20 mouse cellular contexts compared by ENCODE assay signal in genomic region chr1:105332087-105332731, GRCm38 (mm10). TPM values are rescaled to one million over a fixed set of nuclear protein-coding genes. Genes with fewer than 3 reads are reported as not detected.
DNase-seq lines count a peak whose midpoint lies in the region; ATAC-seq and TF ChIP-seq lines count a peak whose summit lies in the region.
"Had no signal": no experiment of that assay in that cellular context is flagged by ENCODE, and none has a peak within 500 bp of the region (broad histone marks: within the 10 kb centered on the region; RNA-seq: fewer than 3 reads in every experiment).

No protein-coding gene starts in this region.

- no peak overlapping the region for H3K9ac ChIP-seq in liver, adult 2 months (ENCODE audit: low read depth, low read length)
- no peak overlapping the region for H3K9ac ChIP-seq in midbrain, embryonic 15.5 days
- H3K9ac ChIP-seq: forebrain, embryonic 12.5 days; heart, embryonic 15.5 days; liver, embryonic 14.5 days; neural tube, embryonic 13.5 days had no signal

- no peak for TF ChIP-seq CTCF in liver, adult 2 months (IDR thresholded peaks at IDR 0.05; ENCODE audit: low read depth, low read length)

- H3K27ac ChIP-seq in liver, adult 2 months (replicated peaks; ENCODE audit: insufficient read depth, low read depth, low read length): no peak overlapping the region
- H3K27ac ChIP-seq in midbrain, embryonic 15.5 days: peak overlapping the region; percentile 49
- H3K27ac ChIP-seq: forebrain, embryonic 12.5 days; heart, embryonic 15.5 days; left cerebral cortex, adult 2 months; liver, embryonic 14.5 days; neural tube, embryonic 13.5 days had no signal

- 49% methylated on average over 8 of the region's 8 CpGs for WGBS in liver, adult 2 months
- WGBS in midbrain, embryonic 15.5 days: 68% methylated on average over 8 of the region's 8 CpGs

- no peak for TF ChIP-seq POLR2A in liver, adult 2 months (IDR thresholded peaks at IDR 0.05; ENCODE audit: extremely low read depth, insufficient read depth, low read length)

- H3K27me3 ChIP-seq in liver, adult 2 months (ENCODE audit: control insufficient read depth, insufficient read depth, low read length): no peaks in the 10 kb centered on the region
- H3K27me3 ChIP-seq in midbrain, embryonic 15.5 days (replicated peaks): no peaks in the 10 kb centered on the region
- H3K27me3 ChIP-seq: forebrain, embryonic 12.5 days; heart, embryonic 15.5 days; neural tube, embryonic 13.5 days had no signal

- no peak overlapping the region for H3K4me3 ChIP-seq in liver, adult 2 months (ENCODE audit: insufficient read depth, low read depth, low read length)
- H3K4me3 ChIP-seq in midbrain, embryonic 15.5 days: no peak overlapping the region
- H3K4me3 ChIP-seq: forebrain, embryonic 12.5 days; heart, embryonic 15.5 days; left cerebral cortex, adult 2 months; neural tube, embryonic 13.5 days had no signal

- no peak overlapping the region for H3K4me2 ChIP-seq in midbrain, embryonic 15.5 days
- H3K4me2 ChIP-seq: forebrain, embryonic 12.5 days; heart, embryonic 15.5 days; neural tube, embryonic 13.5 days had no signal

- H3K36me3 ChIP-seq in liver, adult 2 months (ENCODE audit: control insufficient read depth, insufficient read depth, low read length): no peaks in the 10 kb centered on the region
- H3K36me3 ChIP-seq in midbrain, embryonic 15.5 days (replicated peaks): no peaks in the 10 kb centered on the region
- H3K36me3 ChIP-seq: forebrain, embryonic 12.5 days; heart, embryonic 15.5 days; neural tube, embryonic 13.5 days had no signal

- no peaks in the 10 kb centered on the region; the same call in 1 of the 2 replicates for H3K4me1 ChIP-seq in liver, adult 2 months (ENCODE audit: control insufficient read depth, insufficient read depth, low read length)
- H3K4me1 ChIP-seq in midbrain, embryonic 15.5 days: peaks cover 17% of the 10 kb centered on the region
- H3K4me1 ChIP-seq: heart, embryonic 15.5 days; neural tube, embryonic 13.5 days had no signal

- ATAC-seq in midbrain, embryonic 15.5 days (replicated peaks): peak; percentile 46
- no peak for ATAC-seq in megakaryocyte progenitor cell, adult 5-6 weeks (replicated peaks; ENCODE audit: poor library complexity)
- ATAC-seq: inflammation-experienced regulatory T-cells, adult 6 months had no signal

- H3K9me3 ChIP-seq in midbrain, embryonic 15.5 days: no peaks in the 10 kb centered on the region
- H3K9me3 ChIP-seq: forebrain, embryonic 12.5 days; heart, embryonic 15.5 days; neural tube, embryonic 13.5 days had no signal

- peaks cover 15% of the 10 kb centered on the region; the same call in 1 of the 2 replicates for H3K79me2 ChIP-seq in liver, adult 2 months (ENCODE audit: control insufficient read depth, insufficient read depth, low read length)

- DNase-seq in liver, adult 2 months (ENCODE audit: extremely low read depth, low read depth, low spot score): peak; percentile 49
- DNase-seq in liver: no peak
- peak; percentile 73 for DNase-seq in kidney, adult 9 months
- DNase-seq in kidney, postnatal 25 days: peak; percentile 44 to 64
- DNase-seq in frontal cortex, postnatal 36 days (ENCODE audit: low spot score in 2 of 2): no peak
- no peak for DNase-seq in heart, postnatal 4 days
- DNase-seq: adrenal gland, postnatal 36 days; cerebellum, adult 2 months; gastrocnemius, postnatal 14 days; thymus, postnatal 4 days had no signal

RNA-seq across cellular contexts. Expression of gene Rnf152, which starts 24.3 kb away (rescaled TPM):
- 10.0 and 12.7 TPM in 2 replicates for total RNA-seq in liver, adult 2 months (2014; rRNA removed)
- 2.2 and 2.4 TPM in 2 replicates for polyA plus RNA-seq in liver, adult 2 months (2012; rRNA removed)
- 24.6 and 27.8 TPM in 2 replicates for polyA plus RNA-seq in midbrain, embryonic 15.5 days (2015; fragmentation: Nextera tagmentation; extraction: Ambion mirVana)
- 1 to 10 TPM; 2.8 to 3.3 TPM for total RNA-seq in heart, postnatal 4 days (2021)
- 0.10 TPM in 1 of 2 replicates, not detected in the other for total RNA-seq in megakaryocyte progenitor cell, adult 5-6 weeks (2015)
- total RNA-seq in megakaryocyte progenitor cell, adult 5-6 weeks (2017): not detected in 2 replicates
- total RNA-seq: hematopoietic stem cell, adult 5-6 weeks had no signal
- polyA plus RNA-seq: C2C12 had no signal

Comparison
In these comparisons a context has a peak if more than half of its experiments do, and no peak if none do; other contexts are left out.
1. DNase-seq: peak in liver, adult 2 months (single experiment), kidney, adult 9 months (single experiment) and kidney, postnatal 25 days (2 of 2); none in liver (single experiment), frontal cortex, postnatal 36 days (0 of 2) and heart, postnatal 4 days (single experiment).